Mouse (Mus musculus) gastrocnemius, adult 2 months (tissue): ENCODE measurements around the gene Ank2. TPM values are rescaled to one million over a fixed set of nuclear protein-coding genes. Genes with fewer than 3 reads are reported as not detected.

Experiments used
- DNase-seq: peaks from one replicate; pipeline ENCODE4 v3.0.0; 2022
- H3K27ac ChIP-seq: fragments of 200-600 bp; 2 replicates; pipeline ENCODE4 v1.8.1; 2022; ENCODE audit warnings: mild to moderate bottlenecking
- H3K4me3 ChIP-seq: fragments of 200-600 bp; 2 replicates; pipeline ENCODE4 v1.8.1; 2022; ENCODE audit warnings: mild to moderate bottlenecking, moderate library complexity
- CTCF ChIP-seq: fragments of 200-600 bp; IDR thresholded peaks from 2 replicates; pipeline ENCODE4 v1.8.1; 2022; ENCODE audit warnings: antibody characterized with exemption, mild to moderate bottlenecking, moderate library complexity
- intact Hi-C: fragments of 180-260 bp; cut with DNase I; formaldehyde crosslinking; loops from one replicate; pipeline ENCODE4 v1.15.1; 2025
- long read RNA-seq, 2 experiments: library from polyadenylated mRNA; stranded (forward); transcript quantifications; one replicate each; pipeline ENCODE4 v2.0.0; 2021
- total RNA-seq, 2 experiments: library from RNA; stranded (reverse); gene quantifications; 2 replicates each; pipeline ENCODE4 v1.2.3; 2021

The Ank2 gene
- 100 to 1,000 TPM in 1 of 2 experiments, 10 to 100 TPM in 1; 94.5 to 154 TPM for total RNA-seq
- long read RNA-seq, experiment 1, full-length matches to known transcripts: 3 of 21 reads
- long read RNA-seq, experiment 1, partial matches to known transcripts: 6 of 21 reads
- long read RNA-seq, experiment 1, other reads (novel, unspliced or antisense): 12 of 21 reads
- long read RNA-seq, experiment 2, partial matches to known transcripts: 4 of 14 reads
- long read RNA-seq, experiment 2, other reads (novel, unspliced or antisense): 8 of 14 reads

DNA sequence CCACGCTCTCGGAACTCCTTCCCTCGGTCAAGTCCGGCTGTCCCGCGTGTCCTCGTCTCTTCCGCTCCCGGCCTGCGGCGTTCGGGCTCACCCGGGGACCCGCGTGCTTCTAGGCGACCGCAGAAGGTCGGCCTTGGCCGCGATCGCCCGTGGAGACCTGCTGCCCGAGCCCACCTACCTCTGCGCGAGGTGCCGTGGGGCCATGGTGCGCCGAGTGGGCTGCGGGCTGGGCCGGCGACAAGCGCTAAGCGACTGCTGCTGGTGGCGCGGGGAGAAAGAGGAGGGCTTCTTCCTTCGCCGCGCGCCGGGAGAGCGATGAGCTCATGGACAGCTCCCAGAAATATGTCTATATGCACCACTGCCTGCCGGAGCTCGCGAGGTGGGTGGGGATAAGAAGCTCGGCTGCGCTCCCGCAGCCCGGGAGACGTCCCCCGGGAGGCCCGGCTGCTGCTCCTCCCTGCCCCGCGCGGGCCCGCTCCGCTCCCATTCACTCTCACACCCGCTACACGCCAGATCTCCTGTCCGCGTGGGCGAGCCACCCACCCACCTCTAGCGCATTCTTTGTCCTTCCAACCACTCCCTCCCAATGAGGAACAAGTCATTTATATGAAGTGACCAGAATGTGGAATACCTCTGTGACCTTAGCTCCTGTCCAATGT, at the start of gene Ank2:
Gene Ank2, minus strand, starts transcription at position 609 of the 659 bp plus-strand sequence.
- TF ChIP-seq CTCF: no peak
- intact Hi-C loops: loop anchor here (2.0 to 5.0 kb wide), 2 partner anchors 22 to 38 kb away; no protein-coding TSS in a partner anchor
- Histone ChIP-seq H3K4me3 (peak within 1 kb of the TSS; percentile 87), H3K27ac (peak within 1 kb of the TSS; percentile 87)
- DNase-seq: peak; percentile 58

DNA sequence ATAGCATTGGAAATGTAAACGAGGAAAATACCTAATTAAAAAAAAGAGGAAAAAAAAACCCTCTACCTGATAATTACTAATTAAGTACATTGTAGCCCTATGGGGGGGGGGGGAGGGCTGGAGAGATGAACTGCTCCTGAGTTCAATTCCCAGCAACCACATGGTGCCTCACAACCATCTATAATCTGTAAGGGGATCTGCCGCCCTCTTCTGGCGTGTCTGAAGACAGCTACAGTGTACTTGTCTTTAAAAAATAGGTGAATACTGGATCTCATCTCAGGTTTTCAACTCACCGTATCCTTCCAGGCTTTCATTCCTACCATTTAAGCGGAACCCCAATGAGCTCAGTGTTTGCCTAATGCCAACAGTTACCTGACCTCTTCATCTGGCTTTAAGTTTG, 48.7 kb upstream of the Ank2 start:
- intact Hi-C loops: no loop called here
- TF ChIP-seq CTCF: peak; percentile 63
- DNase-seq: peak; percentile 26
- Histone ChIP-seq H3K27ac (no peak overlapping the region), H3K4me3 (no peak overlapping the region)

DNA sequence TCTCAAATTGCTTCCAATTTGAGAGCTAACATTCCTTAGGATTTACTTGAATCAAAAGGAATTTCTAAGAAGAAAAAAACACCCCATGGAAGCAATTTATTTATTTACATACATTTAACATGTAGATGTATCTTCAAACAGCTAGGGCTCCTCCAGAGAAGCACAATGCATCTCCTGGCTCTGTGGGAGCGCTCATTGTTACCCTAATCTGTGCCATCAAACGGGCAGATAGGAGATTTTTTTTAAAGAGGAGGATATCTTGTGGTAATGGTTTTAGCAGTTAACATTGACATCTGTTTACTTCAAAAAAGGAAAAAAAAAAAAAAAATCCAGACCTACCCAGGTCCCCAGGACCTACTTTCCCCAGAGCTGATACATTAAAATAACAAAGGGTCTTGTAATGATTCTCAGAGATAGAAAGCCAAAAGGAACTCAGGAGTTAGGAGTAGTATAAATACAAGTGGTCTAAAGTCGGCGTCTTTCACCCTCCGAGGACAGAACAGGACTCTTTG, 45.5 kb upstream of the Ank2 start:
- no peak for TF ChIP-seq CTCF
- DNase-seq: no peak
- Histone ChIP-seq H3K4me3 (no peak overlapping the region), H3K27ac (no peak overlapping the region)
- intact Hi-C loops: no loop called here

DNA sequence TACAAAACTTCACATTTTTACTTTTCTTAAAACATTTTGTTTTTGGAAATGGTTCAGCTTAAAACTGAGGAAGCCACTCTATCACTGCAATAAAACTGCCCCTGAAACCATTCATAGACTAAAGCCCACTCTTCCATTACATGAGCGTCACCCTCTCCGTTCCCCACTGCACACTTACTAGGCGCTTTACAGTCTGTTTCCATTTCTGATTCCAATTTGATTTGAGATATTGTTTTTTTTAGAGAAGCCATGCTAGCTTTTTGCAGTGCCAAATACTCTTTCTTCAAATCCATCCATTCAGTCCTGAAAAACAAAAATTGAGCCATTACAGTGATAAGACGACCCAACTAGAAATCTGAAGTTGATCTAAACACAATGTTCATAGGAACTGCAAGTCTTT, 44.8 kb upstream of the Ank2 start:
- TF ChIP-seq CTCF: no peak
- no peak for DNase-seq
- H3K4me3 ChIP-seq: no peak overlapping the region
- intact Hi-C loops: no loop called here
- no peak overlapping the region for H3K27ac ChIP-seq

DNA sequence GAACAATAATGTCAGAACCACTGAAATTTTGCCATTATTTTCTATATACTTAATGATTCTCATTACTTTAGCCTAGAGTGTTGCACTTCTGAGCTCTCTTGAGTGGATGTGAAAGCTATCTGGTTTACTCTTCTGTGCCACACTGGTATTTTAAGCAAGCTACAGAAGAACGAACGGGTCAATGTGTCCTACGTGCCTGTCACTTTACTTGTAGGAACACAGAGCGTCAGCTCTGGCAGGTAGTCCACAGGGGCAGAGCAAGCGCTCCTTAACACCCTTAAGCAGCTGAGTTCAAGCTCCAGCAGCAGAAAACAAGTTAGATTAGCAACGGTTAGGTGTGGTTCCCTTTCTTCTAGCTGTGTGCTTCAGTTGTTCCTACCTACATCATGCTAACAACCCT, 40.0 kb upstream of the Ank2 start:
- peak overlapping the region; percentile 43 for H3K27ac ChIP-seq
- peak; percentile 20 for DNase-seq
- intact Hi-C loops: loop anchor here (5.0 kb wide), 1 partner anchor 42 kb away; the partner anchor contains the start of gene Ank2
- no peak for TF ChIP-seq CTCF
- no peak overlapping the region for H3K4me3 ChIP-seq

DNA sequence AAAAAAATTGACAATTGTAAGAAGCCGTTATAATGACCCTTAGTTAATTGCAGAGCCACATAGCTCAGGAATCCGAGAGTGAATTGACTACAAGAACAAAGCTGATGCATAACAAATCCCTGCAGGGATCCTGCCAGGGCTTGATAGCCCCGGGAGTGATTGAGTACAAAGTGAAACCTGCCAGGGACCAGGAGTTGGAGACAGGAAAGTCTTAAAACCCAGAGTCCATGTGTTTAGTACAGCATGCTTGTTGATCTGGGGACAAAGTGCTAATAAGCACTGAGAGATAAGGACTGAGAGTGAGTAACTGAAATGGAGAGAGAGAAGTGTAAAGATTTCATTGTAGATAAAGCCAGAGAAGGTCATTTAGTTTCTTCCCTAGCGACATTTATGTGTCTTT, 31.1 kb upstream of the Ank2 start:
- H3K4me3 ChIP-seq: no peak overlapping the region
- intact Hi-C loops: no loop called here
- no peak for TF ChIP-seq CTCF
- H3K27ac ChIP-seq: no peak overlapping the region
- DNase-seq: no peak

DNA sequence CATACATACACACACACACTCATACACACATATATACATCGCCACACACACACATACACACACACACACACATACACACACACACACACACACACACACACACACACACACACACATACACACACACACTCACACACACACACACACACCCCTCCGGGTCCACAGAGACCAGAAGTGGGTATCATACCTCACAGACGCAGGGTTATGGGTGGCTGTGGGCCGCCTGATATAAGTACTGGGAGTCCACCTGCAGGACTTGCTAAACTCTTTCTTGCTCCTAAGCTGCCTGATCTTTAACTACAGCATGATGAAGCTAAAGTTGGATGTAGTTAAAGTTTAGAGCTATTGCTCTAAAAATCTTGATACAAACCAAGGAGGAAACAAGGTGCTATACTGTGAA, 30.7 kb upstream of the Ank2 start:
- TF ChIP-seq CTCF: no peak
- intact Hi-C loops: no loop called here
- Histone ChIP-seq H3K4me3 (no peak overlapping the region), H3K27ac (no peak overlapping the region)
- no peak for DNase-seq

DNA sequence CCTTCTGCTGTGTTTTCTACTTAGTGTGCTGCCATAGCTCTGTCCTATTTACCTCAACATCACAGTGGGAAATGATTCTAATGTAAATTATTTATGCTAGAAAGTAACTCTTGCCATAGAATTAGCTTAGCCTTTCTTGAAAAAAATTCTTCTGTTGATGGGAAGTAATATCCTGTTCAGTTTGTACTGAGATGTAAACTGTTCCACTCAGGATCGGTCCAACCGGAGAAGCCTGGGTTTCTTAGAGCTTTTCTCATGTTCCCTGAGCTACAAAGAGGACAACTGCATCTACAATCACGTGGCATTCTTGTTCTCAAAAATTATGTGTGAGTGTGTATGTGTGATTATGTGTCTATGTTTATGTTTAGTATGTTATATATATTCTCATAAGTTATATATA, 30.1 kb upstream of the Ank2 start:
- TF ChIP-seq CTCF: no peak
- no peak for DNase-seq
- intact Hi-C loops: no loop called here
- H3K4me3 ChIP-seq: no peak overlapping the region
- no peak overlapping the region for H3K27ac ChIP-seq

DNA sequence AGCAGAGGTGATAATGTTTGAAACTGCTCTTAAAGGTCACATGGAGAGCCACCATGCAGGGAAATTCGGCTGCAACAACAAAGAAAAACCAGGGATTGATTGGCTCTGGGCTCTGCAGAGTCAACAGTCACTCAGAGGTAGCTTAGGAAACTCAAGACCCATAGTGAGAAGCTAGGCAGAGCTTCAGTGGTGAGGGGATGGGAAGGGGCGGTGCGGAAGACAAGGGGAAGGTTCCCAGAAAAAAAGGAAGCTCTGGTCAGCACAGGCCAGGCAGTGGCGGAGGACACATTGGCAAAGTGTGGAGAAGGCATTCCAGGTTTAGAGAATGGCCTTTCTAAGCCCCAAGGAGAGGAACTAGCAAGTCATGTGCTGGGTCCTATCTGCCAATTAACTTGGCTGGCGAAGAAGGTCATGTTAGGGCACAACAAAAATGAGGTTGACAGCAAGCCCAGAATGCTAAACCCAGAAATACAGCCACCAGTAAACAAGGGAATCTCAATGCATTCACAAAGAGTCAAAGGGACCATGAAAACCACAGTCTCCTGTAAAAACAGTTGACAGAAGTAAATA, 28.4 kb upstream of the Ank2 start:
- intact Hi-C loops: no loop called here
- DNase-seq: peak; percentile 38
- H3K4me3 ChIP-seq: no peak overlapping the region
- H3K27ac ChIP-seq: peak overlapping the region; percentile 74
- no peak for TF ChIP-seq CTCF

DNA sequence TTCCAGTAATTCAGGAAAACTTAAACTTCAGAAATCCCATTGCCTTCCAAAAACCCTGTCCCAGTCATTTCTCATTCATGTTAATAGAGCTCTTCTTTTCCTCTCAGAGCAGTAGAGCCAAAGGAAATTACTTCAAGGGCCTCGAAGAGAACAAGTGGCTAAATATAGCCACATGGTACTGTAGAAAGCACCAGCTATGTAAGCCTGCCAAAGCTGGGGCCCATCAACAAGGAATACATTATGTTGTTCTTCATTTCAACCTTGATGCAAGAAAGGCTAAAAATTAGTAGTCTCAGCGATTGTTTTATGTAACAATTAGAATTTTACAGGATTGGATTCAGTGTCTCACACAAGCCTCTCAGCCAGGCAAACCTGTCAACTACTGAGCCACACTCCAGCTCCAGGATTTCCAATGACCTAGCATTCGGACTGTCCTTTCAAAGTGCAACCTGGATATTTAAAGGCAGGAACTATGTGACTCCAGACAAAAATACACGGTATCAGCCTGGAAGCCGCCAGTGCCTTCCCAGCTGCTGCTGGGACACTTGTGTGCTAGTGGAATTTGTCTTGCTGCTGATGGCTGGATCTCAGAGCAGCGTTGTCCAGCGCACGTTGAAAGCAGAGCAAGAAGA, 26.2 kb upstream of the Ank2 start:
- no peak for TF ChIP-seq CTCF
- DNase-seq: peak; percentile 52
- intact Hi-C loops: no loop called here
- peak overlapping the region; percentile 79 for H3K27ac ChIP-seq
- H3K4me3 ChIP-seq: peak overlapping the region; percentile 3; the same call in 1 of the 2 replicates

DNA sequence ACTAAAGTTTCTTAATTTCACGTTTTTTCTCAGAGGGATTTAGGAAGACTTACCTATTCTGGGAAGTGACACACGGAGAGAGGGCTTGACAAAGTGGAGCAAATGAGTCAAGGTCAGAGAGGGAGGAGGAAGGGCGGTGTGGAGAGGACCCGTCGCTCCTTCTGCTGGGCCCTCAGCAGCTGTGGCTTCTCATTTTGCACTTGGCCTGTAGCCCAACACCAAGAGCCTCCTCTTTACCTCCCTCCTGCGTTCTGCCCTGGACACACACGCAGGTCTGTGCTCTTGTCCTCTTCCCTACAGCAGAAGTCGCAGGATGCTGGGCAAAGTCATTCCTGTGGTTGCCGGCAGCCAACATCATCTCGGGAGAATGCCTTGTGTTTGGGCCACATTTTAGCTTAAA, 22.0 kb upstream of the Ank2 start:
- H3K27ac ChIP-seq: peak overlapping the region; percentile 83
- intact Hi-C loops: loop anchor here (2.0 kb wide), 1 partner anchor 22 kb away; the partner anchor contains the start of gene Ank2
- peak; percentile 66 for DNase-seq
- peak; percentile 37 for TF ChIP-seq CTCF
- H3K4me3 ChIP-seq: no peak overlapping the region

DNA sequence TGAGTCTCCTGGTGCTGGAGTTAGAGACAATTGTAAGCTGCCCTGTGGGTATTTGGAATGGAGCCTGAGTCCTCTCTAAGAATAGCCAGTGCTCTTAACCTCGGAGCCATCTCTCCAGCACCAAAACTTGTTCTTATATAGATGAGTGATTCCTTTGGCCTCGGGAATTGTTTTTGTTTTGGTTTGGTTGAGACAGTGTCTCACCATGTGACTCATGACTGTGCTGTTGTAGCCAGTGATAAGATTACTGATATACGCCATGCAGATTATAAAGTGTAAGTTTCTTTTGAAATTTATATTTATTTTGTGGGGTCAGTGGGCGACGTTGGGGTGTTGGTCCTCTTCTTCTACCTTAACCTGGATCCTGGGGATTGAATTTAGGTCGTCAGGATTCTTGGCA, 21.1 kb upstream of the Ank2 start:
- H3K27ac ChIP-seq: peak overlapping the region; percentile 83
- no peak overlapping the region for H3K4me3 ChIP-seq
- no peak for DNase-seq
- TF ChIP-seq CTCF: no peak
- intact Hi-C loops: loop anchor here (2.0 kb wide), 1 partner anchor 21 kb away; the partner anchor contains the start of gene Ank2

DNA sequence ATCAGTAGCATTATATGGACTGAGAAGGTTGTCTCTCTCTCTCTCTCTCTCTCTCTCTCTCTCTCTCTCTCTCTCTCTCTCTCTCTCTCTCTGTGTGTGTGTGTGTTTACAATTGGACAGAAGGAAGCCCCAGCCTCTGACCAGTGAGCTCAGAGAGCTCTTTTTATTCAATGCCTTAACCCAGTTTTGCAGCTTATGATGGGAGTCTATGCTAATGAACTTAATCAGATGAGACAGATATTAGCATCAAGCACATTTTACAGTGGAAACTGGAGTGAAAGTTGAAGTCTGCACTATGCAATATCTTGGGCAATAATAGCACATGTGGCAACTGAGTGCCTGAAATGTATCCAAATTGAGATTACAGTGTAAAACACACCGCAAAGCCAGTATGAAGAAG, 16.1 kb upstream of the Ank2 start:
- no peak for TF ChIP-seq CTCF
- intact Hi-C loops: no loop called here
- Histone ChIP-seq H3K4me3 (no peak overlapping the region), H3K27ac (no peak overlapping the region)
- DNase-seq: no peak
